In the genomic region with DNA sequence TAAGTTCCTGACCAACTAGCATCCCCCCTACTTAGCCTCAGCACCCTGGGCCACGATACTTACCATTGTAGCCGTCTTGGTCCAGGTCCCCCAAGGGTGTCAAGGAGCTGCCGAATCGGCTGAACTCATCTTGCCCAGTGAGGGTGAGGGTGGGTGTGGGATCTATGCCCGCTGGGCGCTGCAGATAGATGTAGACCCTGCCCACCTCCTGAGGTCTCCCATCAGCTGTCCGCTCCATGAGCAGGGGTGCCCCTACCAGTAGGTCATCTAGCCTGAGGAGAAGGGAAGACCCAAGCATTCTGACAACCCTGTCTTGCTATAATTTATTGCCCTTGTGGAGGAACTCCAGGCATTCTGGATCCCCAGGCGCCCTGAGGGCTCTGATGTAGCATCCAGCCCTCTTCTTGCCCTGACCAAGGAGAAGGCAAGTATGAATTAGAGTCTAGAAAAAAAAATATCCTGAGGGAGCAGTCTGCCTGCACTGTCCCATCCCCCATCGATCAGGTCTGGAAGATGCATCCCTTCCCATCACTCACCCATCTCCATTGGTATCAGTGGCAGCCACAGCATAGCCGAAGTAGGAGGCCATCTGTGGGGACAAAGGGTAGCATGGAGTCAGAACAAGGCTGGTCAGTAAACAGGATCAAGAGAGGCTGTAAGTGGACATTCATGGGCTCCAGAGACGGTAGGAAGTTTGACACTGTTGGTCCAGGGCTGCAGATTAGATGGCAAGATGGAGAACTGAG, we compare ENCODE assay signal across 20 mouse cellular contexts. TPM values are rescaled to one million over a fixed set of nuclear protein-coding genes. Genes with fewer than 3 reads are reported as not detected.
DNase-seq lines count a peak whose midpoint lies in the region; ATAC-seq lines count a peak whose summit lies in the region.
"Had no signal": no experiment of that assay in that cellular context is flagged by ENCODE, and none has a peak within 500 bp of the region (broad histone marks: within the 10 kb centered on the region; RNA-seq: fewer than 3 reads in every experiment).

No protein-coding gene starts in this region.

- no peak overlapping the region for H3K4me3 ChIP-seq in forebrain, embryonic 11.5 days (ENCODE audit: low read depth, low read length)
- no peak overlapping the region for H3K4me3 ChIP-seq in forebrain, embryonic 15.5 days
- no peak overlapping the region for H3K4me3 ChIP-seq in heart, embryonic 13.5 days
- no peak overlapping the region for H3K4me3 ChIP-seq in limb, embryonic 11.5 days (ENCODE audit: low read depth, low read length)
- H3K4me3 ChIP-seq in limb, embryonic 10.5 days: no peak overlapping the region
- H3K4me3 ChIP-seq: embryonic facial prominence, embryonic 12.5 days; hindbrain, embryonic 13.5 days; kidney, embryonic 15.5 days; limb, embryonic 13.5 days; lung, embryonic 15.5 days; midbrain, embryonic 10.5 days; midbrain, embryonic 15.5 days had no signal

- H3K27me3 ChIP-seq in forebrain, embryonic 11.5 days (ENCODE audit: control insufficient read depth, insufficient read depth, low read length): no peaks in the 10 kb centered on the region
- no peaks in the 10 kb centered on the region for H3K27me3 ChIP-seq in forebrain, embryonic 15.5 days
- H3K27me3 ChIP-seq in heart, embryonic 13.5 days (replicated peaks): no peaks in the 10 kb centered on the region
- no peaks in the 10 kb centered on the region for H3K27me3 ChIP-seq in limb, embryonic 11.5 days (ENCODE audit: control insufficient read depth, insufficient read depth, low read length)
- H3K27me3 ChIP-seq in limb, embryonic 10.5 days (ENCODE audit: low read depth, poor library complexity, severe bottlenecking): no peaks in the 10 kb centered on the region
- H3K27me3 ChIP-seq: embryonic facial prominence, embryonic 12.5 days; hindbrain, embryonic 13.5 days; kidney, embryonic 15.5 days; limb, embryonic 13.5 days; lung, embryonic 15.5 days; midbrain, embryonic 15.5 days; Patski had no signal

- no peaks in the 10 kb centered on the region for H3K4me1 ChIP-seq in forebrain, embryonic 11.5 days (replicated peaks; ENCODE audit: control insufficient read depth, insufficient read depth, low read length)
- H3K4me1 ChIP-seq in forebrain, embryonic 15.5 days: no peaks in the 10 kb centered on the region
- H3K4me1 ChIP-seq in heart, embryonic 13.5 days: peaks cover 57% of the 10 kb centered on the region
- peaks cover 6% of the 10 kb centered on the region for H3K4me1 ChIP-seq in limb, embryonic 11.5 days (ENCODE audit: control insufficient read depth, insufficient read depth, low read length)
- H3K4me1 ChIP-seq in limb, embryonic 10.5 days: peaks cover 10% of the 10 kb centered on the region
- H3K4me1 ChIP-seq: midbrain, embryonic 15.5 days had no signal

- no peak overlapping the region for H3K27ac ChIP-seq in forebrain, embryonic 11.5 days (ENCODE audit: low read depth, low read length)
- H3K27ac ChIP-seq in forebrain, embryonic 15.5 days (replicated peaks): no peak overlapping the region
- 0 out of 2 replicates have a peak overlapping the region, but pooled peaks have one; percentile 2 for H3K27ac ChIP-seq in heart, embryonic 13.5 days (replicated peaks)
- H3K27ac ChIP-seq in limb, embryonic 11.5 days (replicated peaks; ENCODE audit: low read depth, low read length): no peak overlapping the region
- no peak overlapping the region for H3K27ac ChIP-seq in limb, embryonic 10.5 days
- H3K27ac ChIP-seq: embryonic facial prominence, embryonic 12.5 days; hindbrain, embryonic 13.5 days; kidney, embryonic 15.5 days; limb, embryonic 13.5 days; lung, embryonic 15.5 days; midbrain, embryonic 10.5 days; midbrain, embryonic 15.5 days; stomach, postnatal 0 days had no signal

- no peak overlapping the region for H3K9ac ChIP-seq in forebrain, embryonic 11.5 days (ENCODE audit: low read length)
- no peak overlapping the region for H3K9ac ChIP-seq in forebrain, embryonic 15.5 days (replicated peaks)
- peak overlapping the region; percentile 73; the same call in 1 of the 2 replicates for H3K9ac ChIP-seq in heart, embryonic 13.5 days
- H3K9ac ChIP-seq in limb, embryonic 11.5 days (ENCODE audit: low read length): no peak overlapping the region
- H3K9ac ChIP-seq: embryonic facial prominence, embryonic 12.5 days; hindbrain, embryonic 13.5 days; kidney, embryonic 15.5 days; limb, embryonic 13.5 days; lung, embryonic 15.5 days; midbrain, embryonic 15.5 days had no signal

- H3K36me3 ChIP-seq in forebrain, embryonic 11.5 days (ENCODE audit: control insufficient read depth, insufficient read depth, low read length): peaks cover 5% of the 10 kb centered on the region; the same call in 1 of the 2 replicates
- H3K36me3 ChIP-seq in forebrain, embryonic 15.5 days: no peaks in the 10 kb centered on the region
- peaks cover 98% of the 10 kb centered on the region for H3K36me3 ChIP-seq in heart, embryonic 13.5 days
- H3K36me3 ChIP-seq in limb, embryonic 11.5 days (ENCODE audit: control insufficient read depth, insufficient read depth, low read length): peaks cover 28% of the 10 kb centered on the region; the same call in 1 of the 2 replicates
- peaks cover 92% of the 10 kb centered on the region for H3K36me3 ChIP-seq in limb, embryonic 10.5 days
- H3K36me3 ChIP-seq: hindbrain, embryonic 13.5 days; midbrain, embryonic 15.5 days had no signal

- no peaks in the 10 kb centered on the region for H3K9me3 ChIP-seq in forebrain, embryonic 11.5 days (ENCODE audit: control insufficient read depth, low read length)
- H3K9me3 ChIP-seq in forebrain, embryonic 15.5 days: no peaks in the 10 kb centered on the region
- no peaks in the 10 kb centered on the region for H3K9me3 ChIP-seq in heart, embryonic 13.5 days
- H3K9me3 ChIP-seq in limb, embryonic 11.5 days (ENCODE audit: control insufficient read depth, low read length): no peaks in the 10 kb centered on the region
- no peaks in the 10 kb centered on the region for H3K9me3 ChIP-seq in limb, embryonic 10.5 days (replicated peaks)
- H3K9me3 ChIP-seq: embryonic facial prominence, embryonic 12.5 days; hindbrain, embryonic 13.5 days; kidney, embryonic 15.5 days; limb, embryonic 13.5 days; lung, embryonic 15.5 days; midbrain, embryonic 10.5 days; midbrain, embryonic 15.5 days had no signal

- 92% methylated on average over 11 of the region's 11 CpGs for WGBS in forebrain, embryonic 11.5 days
- WGBS in forebrain, embryonic 15.5 days: 95% methylated on average over 11 of the region's 11 CpGs
- WGBS in heart, embryonic 13.5 days: 87% methylated on average over 11 of the region's 11 CpGs
- 88% methylated on average over 11 of the region's 11 CpGs for WGBS in limb, embryonic 11.5 days
- 91% methylated on average over 11 of the region's 11 CpGs for WGBS in limb, embryonic 10.5 days

- no peak overlapping the region for H3K4me2 ChIP-seq in forebrain, embryonic 11.5 days (ENCODE audit: low read depth, low read length, severe bottlenecking)
- no peak overlapping the region for H3K4me2 ChIP-seq in forebrain, embryonic 15.5 days (replicated peaks)
- no peak overlapping the region for H3K4me2 ChIP-seq in heart, embryonic 13.5 days
- no peak overlapping the region for H3K4me2 ChIP-seq in limb, embryonic 11.5 days (ENCODE audit: low read depth, severe bottlenecking)
- H3K4me2 ChIP-seq: embryonic facial prominence, embryonic 12.5 days; hindbrain, embryonic 13.5 days; kidney, embryonic 15.5 days; limb, embryonic 13.5 days; liver, embryonic 11.5 days; lung, embryonic 15.5 days; midbrain, embryonic 15.5 days had no signal

- no peak for DNase-seq in forebrain, embryonic 11.5 days (ENCODE audit: low spot score)
- no peak for DNase-seq in heart, adult 9 months (ENCODE audit: low spot score in 2 of 2)
- DNase-seq in limb, embryonic 11.5 days (ENCODE audit: low spot score): no peak
- no peak for DNase-seq in limb, embryonic 10.5 days (ENCODE audit: low spot score)
- DNase-seq in ovary, postnatal 14 days (ENCODE audit: low spot score): no peak
- DNase-seq: cerebellum, adult 11-12 months; cerebellum, adult 9-11 months; thymus, adult 18-20 months had no signal

- ATAC-seq in forebrain, embryonic 11.5 days (replicated peaks; ENCODE audit: low FRiP score): 0 out of 2 replicates have a peak, but pooled peaks have one; percentile 49
- ATAC-seq in forebrain, embryonic 15.5 days (replicated peaks): no peak
- no peak for ATAC-seq in heart, embryonic 13.5 days (ENCODE audit: extremely low read depth, insufficient number of reproducible peaks, low FRiP score, low TSS enrichment)
- 0 out of 2 replicates have a peak, but pooled peaks have one; percentile 8 for ATAC-seq in limb, embryonic 11.5 days (ENCODE audit: insufficient number of reproducible peaks, low FRiP score, low TSS enrichment, low read depth)

RNA-seq across cellular contexts. Expression of gene Itga5, which starts 12.9 kb away (rescaled TPM):
- 22.0 and 22.4 TPM in 2 replicates for polyA plus RNA-seq in forebrain, embryonic 11.5 days (2014; fragmentation: Nextera tagmentation; extraction: Ambion mirVana)
- polyA plus RNA-seq in forebrain, embryonic 15.5 days (2015; fragmentation: Nextera tagmentation; extraction: Ambion mirVana): 5.7 and 7.2 TPM in 2 replicates
- 76.4 and 78.0 TPM in 2 replicates for polyA plus RNA-seq in heart, embryonic 13.5 days (2015; fragmentation: Nextera tagmentation; extraction: Ambion mirVana)
- 28.6 and 31.7 TPM in 2 replicates for polyA plus RNA-seq in limb, embryonic 11.5 days (2014; fragmentation: Nextera tagmentation; extraction: Ambion mirVana)
- 33.5 and 36.6 TPM in 2 replicates for polyA plus RNA-seq in limb, embryonic 10.5 days (2016; fragmentation: Nextera tagmentation; extraction: Ambion mirVana)

RNA-seq across cellular contexts. Expression of gene Zfp385a, which starts 13.8 kb away (rescaled TPM):
- polyA plus RNA-seq in forebrain, embryonic 11.5 days (2014; fragmentation: Nextera tagmentation; extraction: Ambion mirVana): 27.4 and 27.8 TPM in 2 replicates
- polyA plus RNA-seq in forebrain, embryonic 15.5 days (2015; fragmentation: Nextera tagmentation; extraction: Ambion mirVana): 12.7 and 13.0 TPM in 2 replicates
- polyA plus RNA-seq in heart, embryonic 13.5 days (2015; fragmentation: Nextera tagmentation; extraction: Ambion mirVana): 8.3 and 8.9 TPM in 2 replicates
- polyA plus RNA-seq in limb, embryonic 11.5 days (2014; fragmentation: Nextera tagmentation; extraction: Ambion mirVana): 19.2 and 22.9 TPM in 2 replicates
- polyA plus RNA-seq in limb, embryonic 10.5 days (2016; fragmentation: Nextera tagmentation; extraction: Ambion mirVana): 22.1 and 22.8 TPM in 2 replicates

RNA-seq across cellular contexts. Expression of gene Gpr84, which starts 43.3 kb away (rescaled TPM):
- not detected in 2 replicates for polyA plus RNA-seq in forebrain, embryonic 11.5 days (2014; fragmentation: Nextera tagmentation; extraction: Ambion mirVana)
- 0.28 and 0.37 TPM in 2 replicates for polyA plus RNA-seq in forebrain, embryonic 15.5 days (2015; fragmentation: Nextera tagmentation; extraction: Ambion mirVana)
- 0.28 and 0.36 TPM in 2 replicates for polyA plus RNA-seq in heart, embryonic 13.5 days (2015; fragmentation: Nextera tagmentation; extraction: Ambion mirVana)
- polyA plus RNA-seq in limb, embryonic 11.5 days (2014; fragmentation: Nextera tagmentation; extraction: Ambion mirVana): 0.31 TPM in 1 of 2 replicates, not detected in the other
- 0.28 and 0.30 TPM in 2 replicates for polyA plus RNA-seq in limb, embryonic 10.5 days (2016; fragmentation: Nextera tagmentation; extraction: Ambion mirVana)
- polyA plus RNA-seq: Patski had no signal

Comparison
In these comparisons a context has a peak if more than half of its experiments do, and no peak if none do; other contexts are left out.
1. ATAC-seq: peak in forebrain, embryonic 11.5 days (single experiment) and limb, embryonic 11.5 days (single experiment); none in forebrain, embryonic 15.5 days (single experiment) and heart, embryonic 13.5 days (single experiment).